Mouse (Mus musculus): Measurements from ENCODE around the gene Ttyh3. TPM values are rescaled to one million over a fixed set of nuclear protein-coding genes. Genes with fewer than 3 reads are reported as not detected.

The Ttyh3 gene
- polyA plus RNA-seq, 1 experiment, result 11.7 TPM

- no peak for DNase-seq (ENCODE audit: low spot score)
These were observed 39.1 kb downstream of the Ttyh3 start for GRCm38 (mm10) chr5:140609511-140610272.

- DNase-seq (ENCODE audit: low spot score), result no peak
These were observed 40.2 kb downstream of the Ttyh3 start for GRCm38 (mm10) chr5:140608634-140609015.

GRCm38 (mm10) chr5:140607836-140608633, 40.8 kb downstream of the Ttyh3 start:
- no peak for DNase-seq (ENCODE audit: low spot score)

- DNase-seq (ENCODE audit: low spot score), result peak; percentile 80
These were observed 41.6 kb downstream of the Ttyh3 start, which contains the start of gene Lfng for GRCm38 (mm10) chr5:140607001-140607835. Lfng (plus strand) TSS chr5:140607320.

GRCm38 (mm10) chr5:140606386-140606785, 42.4 kb downstream of the Ttyh3 start:
- DNase-seq (ENCODE audit: low spot score), result no peak

- no peak for DNase-seq (ENCODE audit: low spot score)
These were observed 43.6 kb downstream of the Ttyh3 start for GRCm38 (mm10) chr5:140605228-140605627.

GRCm38 (mm10) chr5:140604386-140604785, 44.4 kb downstream of the Ttyh3 start:
- DNase-seq (ENCODE audit: low spot score), result no peak

- DNase-seq (ENCODE audit: low spot score), result no peak
These were observed 46.3 kb downstream of the Ttyh3 start for GRCm38 (mm10) chr5:140602540-140602939.

- DNase-seq (ENCODE audit: low spot score), result no peak
These were observed 47.1 kb downstream of the Ttyh3 start for GRCm38 (mm10) chr5:140601712-140602111.

GRCm38 (mm10) chr5:140599939-140600338, 48.9 kb downstream of the Ttyh3 start:
- no peak for DNase-seq (ENCODE audit: low spot score)

- DNase-seq (ENCODE audit: low spot score), result no peak
These were observed 51.0 kb downstream of the Ttyh3 start for GRCm38 (mm10) chr5:140597787-140598186.

- no peak for DNase-seq (ENCODE audit: low spot score)
These were observed 51.8 kb downstream of the Ttyh3 start for GRCm38 (mm10) chr5:140596927-140597588.

GRCm38 (mm10) chr5:140596426-140596825, 52.4 kb downstream of the Ttyh3 start:
- DNase-seq (ENCODE audit: low spot score), result no peak

GRCm38 (mm10) chr5:140594846-140595245, 54.0 kb downstream of the Ttyh3 start:
- DNase-seq (ENCODE audit: low spot score), result no peak

- DNase-seq (ENCODE audit: low spot score), result no peak
These were observed 59.6 kb downstream of the Ttyh3 start for GRCm38 (mm10) chr5:140589082-140589774.

- no peak for DNase-seq (ENCODE audit: low spot score)
These were observed 65.0 kb downstream of the Ttyh3 start for GRCm38 (mm10) chr5:140583732-140584368.

- no peak for DNase-seq (ENCODE audit: low spot score)
These were observed 65.7 kb downstream of the Ttyh3 start for GRCm38 (mm10) chr5:140582995-140583731.

- no peak for DNase-seq (ENCODE audit: low spot score)
These were observed 67.3 kb downstream of the Ttyh3 start for GRCm38 (mm10) chr5:140581569-140581968.

GRCm38 (mm10) chr5:140579771-140580170, 69.1 kb downstream of the Ttyh3 start:
- no peak for DNase-seq (ENCODE audit: low spot score)

- DNase-seq (ENCODE audit: low spot score), result no peak
These were observed 69.6 kb downstream of the Ttyh3 start for GRCm38 (mm10) chr5:140579221-140579620.

All from urinary bladder, adult 2 months (tissue).